Mouse (Mus musculus): ENCODE measurements around the gene Fam129b.

GRCm38 (mm10) chr2:32882283-32883043 lies 6.5 kb downstream of the Fam129b start:
- no peak for TF ChIP-seq ZC3H11A (IDR thresholded peaks at IDR 0.05; ENCODE audit: borderline replicate concordance, low read depth, low read length)
- TF ChIP-seq ZNF384 (IDR thresholded peaks at IDR 0.05; ENCODE audit: low read depth, low read length): no peak
